Mouse (Mus musculus): ENCODE results near the gene Rnf148.

- TF ChIP-seq CTCF (IDR thresholded peaks at IDR 0.05; ENCODE audit: low read depth, low read length) = no peak
- no peak for TF ChIP-seq POLR2A (IDR thresholded peaks at IDR 0.05; ENCODE audit: extremely low read depth, insufficient read depth, low read length)
Observed at GRCm38 (mm10) chr6:23635208-23635607, 19.7 kb downstream of the Rnf148 start.
